Mouse (Mus musculus) adrenal gland, postnatal 36 days (tissue): Measurements from ENCODE around the gene Ak7. TPM values are rescaled to one million over a fixed set of nuclear protein-coding genes. Genes with fewer than 3 reads are reported as not detected.

Experiments
- DNase-seq, 2 experiments: peaks; one replicate each; pipeline ENCODE4 v3.0.0; 2021; ENCODE audit warnings: mixed read lengths in 1 of 2
- long read RNA-seq, 2 experiments: library from polyadenylated mRNA; stranded (forward); transcript quantifications; one replicate each; pipeline ENCODE4 v2.0.0; 2021; ENCODE audit warnings: borderline sequencing depth in 2 of 2
- total RNA-seq, 2 experiments: library from RNA; stranded (reverse); gene quantifications; 2 replicates each; pipeline ENCODE4 v1.2.3; 2021

Ak7 gene
- total RNA-seq, result under 1 TPM; 0.30 to 0.40 TPM
- long read RNA-seq, experiment 1, partial matches to known transcripts, result 2 of 2 reads
- long read RNA-seq, experiment 1, other reads (novel, unspliced or antisense), result 0 of 2 reads
- long read RNA-seq, experiment 2, result 0 reads

- peak; percentile 84 to 88 for DNase-seq
Observed at GRCm38 (mm10) chr12:105705799-105706487, at the start of gene Ak7. Ak7 (plus strand) TSS chr12:105705976.

DNA sequence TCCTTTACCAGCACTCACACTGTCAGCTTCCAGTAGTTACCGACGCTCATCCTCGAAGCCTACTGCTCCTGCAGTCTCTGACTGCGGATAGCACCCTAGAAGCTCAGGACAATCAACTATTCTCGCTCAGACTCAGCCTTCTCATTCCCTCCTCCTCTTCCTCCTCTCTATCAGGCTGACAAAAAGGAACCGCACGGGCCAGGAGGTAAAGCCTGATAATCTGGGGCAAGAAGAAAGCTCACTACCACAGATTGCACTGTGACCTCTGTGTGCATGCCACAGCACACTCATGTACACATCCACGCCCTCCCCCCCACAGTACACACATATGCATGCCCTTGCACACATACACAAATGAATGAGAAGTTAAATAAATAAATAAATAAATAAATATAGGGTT, 29.5 kb upstream of the Ak7 start:
- DNase-seq, result no peak

DNA sequence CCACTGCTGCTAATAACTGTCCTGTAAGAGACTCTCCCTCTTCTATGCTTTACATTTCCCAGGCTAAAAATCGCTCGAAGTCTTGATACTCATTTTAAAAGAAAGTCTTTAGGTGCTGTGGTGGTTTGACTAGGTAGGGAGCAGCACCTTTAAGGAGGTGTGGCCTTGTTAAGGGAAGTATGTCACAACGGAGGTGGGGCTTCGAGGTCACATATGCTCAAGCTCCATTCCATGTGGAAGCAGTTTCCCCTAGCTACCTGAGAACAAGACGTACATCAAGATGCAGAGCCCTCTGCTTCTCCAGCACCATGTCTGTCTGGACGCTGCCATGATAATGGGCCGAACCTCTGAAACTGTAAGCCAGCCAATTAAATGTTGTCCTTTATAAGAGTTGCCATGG, 27.6 kb upstream of the Ak7 start:
- DNase-seq, result no peak

GRCm38 (mm10) chr12:105678762-105679161, 27.0 kb upstream of the Ak7 start:
- no peak for DNase-seq

GRCm38 (mm10) chr12:105683933-105684901, 21.6 kb upstream of the Ak7 start, which contains the start of gene Gskip:
Gskip (plus strand) TSS chr12:105684829.
- peak; percentile 35 to 38 for DNase-seq

DNA sequence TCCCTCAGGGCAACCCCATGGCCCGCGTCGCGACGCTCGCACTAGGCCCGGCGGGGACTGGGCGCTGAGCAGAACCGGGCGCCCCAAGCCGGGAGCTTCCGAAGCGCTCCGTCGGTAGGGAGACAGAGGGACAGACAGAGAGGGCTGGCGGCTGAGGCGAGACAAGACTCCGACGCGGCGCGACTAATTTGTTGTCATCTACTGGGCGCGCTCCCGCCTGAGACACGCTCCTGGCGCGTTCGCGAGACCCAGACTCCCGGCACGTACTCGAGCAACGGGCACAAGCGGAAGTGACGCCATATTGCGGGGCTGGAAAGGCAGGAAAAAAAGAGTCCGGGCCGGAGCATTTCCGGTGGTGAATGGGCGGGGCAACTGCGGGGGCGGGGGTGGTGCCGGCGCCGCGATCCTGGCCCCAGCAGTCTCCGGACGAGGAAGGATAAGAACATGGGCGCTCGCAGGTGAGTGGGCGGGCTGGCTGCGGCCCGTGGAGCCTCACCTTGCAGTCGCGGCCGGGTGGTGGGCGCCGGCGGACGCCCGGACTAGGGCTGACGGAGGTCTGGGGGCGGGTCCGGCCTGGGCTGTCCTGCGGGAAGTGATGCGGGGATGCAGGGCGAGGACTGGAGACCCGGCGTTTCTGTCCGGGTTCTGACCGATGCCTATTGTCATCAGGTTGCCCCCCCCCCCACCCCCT, 20.6 kb upstream of the Ak7 start, which contains the start of gene Atg2b:
Atg2b (minus strand) TSS at position 211 of the 691 bp plus-strand sequence.
- DNase-seq, result peak; percentile 97 to 98

DNA sequence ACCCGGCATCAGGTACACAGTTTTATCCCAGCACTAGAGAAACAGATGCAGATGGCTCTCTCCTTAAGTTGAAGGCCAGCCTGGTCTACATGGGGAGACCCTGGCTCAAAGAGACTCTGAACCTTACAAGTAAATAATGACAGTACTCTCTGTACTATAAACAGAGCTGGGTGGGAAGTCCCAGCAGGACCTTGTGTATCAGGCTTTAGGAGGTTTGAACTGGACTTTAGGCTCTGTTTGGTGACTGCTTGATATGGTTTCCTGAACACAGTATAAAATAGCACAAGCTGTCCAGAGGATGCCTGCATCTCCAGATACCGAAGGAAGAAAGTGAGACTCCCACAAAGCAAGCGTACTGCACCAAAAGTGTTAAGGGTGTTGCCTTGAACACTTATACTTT, 19.0 kb upstream of the Ak7 start:
- DNase-seq, result no peak

- DNase-seq, result no peak
Observed at GRCm38 (mm10) chr12:105687416-105687815, 18.4 kb upstream of the Ak7 start.

DNA sequence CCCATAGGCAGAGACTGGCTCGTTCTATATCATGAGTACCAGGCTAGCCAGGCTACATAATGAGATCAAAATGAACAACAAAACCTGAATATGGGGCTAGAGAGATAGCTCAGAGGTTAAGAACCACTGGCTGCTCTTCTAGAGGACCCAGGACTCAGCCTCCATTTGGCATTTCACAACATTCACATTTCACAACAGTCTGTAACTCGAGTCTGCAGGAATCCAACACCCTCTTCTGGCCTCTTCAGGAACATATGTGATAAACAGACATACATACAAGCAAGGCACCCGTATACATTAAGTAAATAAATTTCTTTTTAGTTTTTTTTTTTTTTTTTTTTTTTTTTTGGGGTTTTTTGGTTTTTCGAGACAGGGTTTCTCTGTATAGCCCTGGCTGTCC, 17.2 kb upstream of the Ak7 start:
- DNase-seq, result no peak

GRCm38 (mm10) chr12:105689435-105689834, 16.3 kb upstream of the Ak7 start:
- no peak for DNase-seq

DNA sequence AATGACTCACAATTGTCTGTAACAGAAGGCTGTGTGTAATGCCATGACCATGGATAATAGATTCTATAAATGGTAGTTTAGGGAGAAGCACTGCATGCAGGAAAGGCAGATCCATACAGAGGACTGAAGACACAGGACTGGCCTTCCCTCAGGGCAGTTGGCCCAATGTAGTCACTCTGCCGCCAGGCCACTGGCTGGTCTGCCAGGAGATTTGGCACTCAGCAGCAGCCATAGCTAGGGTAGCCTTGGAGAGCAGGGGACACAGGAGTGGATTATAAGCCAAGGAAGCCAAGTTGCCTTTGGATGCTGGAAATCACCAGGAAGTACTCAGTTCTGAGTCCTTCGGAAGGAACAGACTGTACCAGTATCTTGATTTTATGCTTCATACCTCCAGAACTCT, 11.8 kb upstream of the Ak7 start:
- peak; percentile 25 to 33 for DNase-seq

DNA sequence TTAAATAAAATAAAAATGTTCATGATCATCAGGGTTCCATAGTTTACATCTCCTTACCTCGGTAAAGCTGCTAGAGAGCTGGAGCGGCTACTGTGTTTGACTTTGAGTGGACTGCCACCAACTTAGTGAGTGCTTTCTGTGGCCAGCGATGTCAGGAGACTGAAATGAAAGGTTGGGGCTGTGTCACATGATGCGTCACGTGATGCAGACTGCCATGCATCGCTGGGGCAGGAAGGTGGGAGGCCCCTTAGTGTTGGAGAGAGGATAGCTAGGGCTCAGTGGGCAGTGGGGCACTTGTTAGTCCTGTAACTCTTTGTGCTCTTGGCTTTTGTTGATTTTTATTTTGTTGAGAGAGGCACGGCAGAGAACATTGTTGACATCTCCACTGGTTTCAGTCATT, 9.9 kb upstream of the Ak7 start:
- DNase-seq, result no peak

- DNase-seq, result no peak
Observed at GRCm38 (mm10) chr12:105697104-105697780, 8.5 kb upstream of the Ak7 start.

DNA sequence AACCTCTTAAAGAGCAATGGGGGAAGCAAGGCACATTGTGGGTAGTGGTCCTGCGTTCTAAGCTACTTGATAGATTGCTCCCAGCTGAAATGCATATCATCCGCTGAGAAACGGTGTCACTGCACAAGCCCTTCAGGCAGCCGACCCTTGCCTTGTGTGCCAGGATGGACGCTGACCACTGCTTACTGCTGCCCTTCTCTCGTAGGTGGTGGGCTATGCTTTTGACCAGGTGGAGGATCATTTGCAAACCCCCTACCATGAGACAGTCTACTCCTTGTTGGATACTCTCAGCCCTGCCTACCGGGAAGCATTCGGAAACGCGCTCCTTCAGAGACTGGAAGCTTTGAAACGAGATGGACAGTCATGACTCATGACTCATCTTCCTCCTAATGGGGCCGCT, 5.3 kb upstream of the Ak7 start:
- no peak for DNase-seq

GRCm38 (mm10) chr12:105718616-105719015, 12.8 kb downstream of the Ak7 start:
- peak; percentile 53 to 58 for DNase-seq

GRCm38 (mm10) chr12:105720196-105720595, 14.4 kb downstream of the Ak7 start:
- no peak for DNase-seq

- no peak for DNase-seq
Observed at GRCm38 (mm10) chr12:105721452-105722132, 15.8 kb downstream of the Ak7 start.

- DNase-seq, result peak in 1 of 2 experiments; percentile 12
Observed at GRCm38 (mm10) chr12:105722657-105723056, 16.9 kb downstream of the Ak7 start.

DNA sequence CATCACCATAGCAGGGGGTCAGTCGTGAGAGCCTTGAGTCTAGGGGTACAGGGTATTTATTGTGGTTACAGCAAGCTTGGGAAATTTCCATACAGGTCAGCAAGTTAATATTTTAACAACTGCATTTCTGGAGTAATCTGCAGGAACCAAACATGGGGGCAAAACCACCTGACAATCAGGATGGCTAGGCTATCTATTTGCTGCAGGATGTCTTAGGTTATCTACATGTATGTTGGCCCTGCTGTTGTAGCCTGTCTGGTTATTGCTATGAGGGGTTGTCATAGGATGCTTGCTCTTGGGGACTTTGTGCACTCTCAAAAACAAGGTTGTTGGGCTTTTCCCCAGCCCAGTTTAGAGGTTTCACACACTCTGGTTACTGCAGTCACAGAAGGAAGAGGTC, 18.8 kb downstream of the Ak7 start:
- DNase-seq, result no peak

- peak; percentile 17 to 35 for DNase-seq
Observed at GRCm38 (mm10) chr12:105725736-105726135, 20.0 kb downstream of the Ak7 start.

- no peak for DNase-seq
Observed at GRCm38 (mm10) chr12:105727268-105727667, 21.5 kb downstream of the Ak7 start.
